Mouse (Mus musculus): ENCODE results near the gene Pm20d1.

GRCm38 (mm10) chr1:131751181-131751890 lies 45.8 kb upstream of the Pm20d1 start:
- TF ChIP-seq CTCF (IDR thresholded peaks at IDR 0.05; ENCODE audit: extremely low read depth, insufficient read depth, low read length) (no peak), POLR2A (IDR thresholded peaks at IDR 0.05; ENCODE audit: extremely low read depth, insufficient read depth, low read length) (no peak)

Data from cortical plate, adult 2 months (tissue).